Mouse (Mus musculus) myocyte (in vitro differentiated cells): Measurements from ENCODE around the gene Iqgap1. TPM values are rescaled to one million over a fixed set of nuclear protein-coding genes. Genes with fewer than 3 reads are reported as not detected.

ENCODE experiments used
- H3K27me3 ChIP-seq: one replicate; pipeline ENCODE4 v1.6.1; 2011; ENCODE audit not compliant: control insufficient read depth, insufficient read depth, insufficient read length
- H3K36me3 ChIP-seq: one replicate; pipeline ENCODE4 v1.6.1; 2011; ENCODE audit not compliant: control insufficient read depth, insufficient read depth
- H3K4me2 ChIP-seq: one replicate; pipeline ENCODE4 v1.6.1; 2011; ENCODE audit warnings: low read depth, control low read depth
- H3K4me3 ChIP-seq: one replicate; pipeline ENCODE4 v1.5.1; 2011; ENCODE audit warnings: mild to moderate bottlenecking, control low read depth, moderate library complexity
- H3K79me2 ChIP-seq: one replicate; pipeline ENCODE4 v1.6.1; 2011; ENCODE audit not compliant: control insufficient read depth, insufficient read depth
- H3ac ChIP-seq: one replicate; pipeline ENCODE4 v1.6.1; 2011; ENCODE audit not compliant: control insufficient read depth, insufficient read length
- CEBPB ChIP-seq: IDR thresholded peaks from 2 replicates; pipeline ENCODE4 v1.6.1; 2011; ENCODE audit warnings: mild to moderate bottlenecking, moderate library complexity; ENCODE audit not compliant: poor library complexity, insufficient read depth, severe bottlenecking
- E2F4 ChIP-seq: IDR thresholded peaks from one replicate; pipeline ENCODE4 v1.6.1; 2011; ENCODE audit warnings: mild to moderate bottlenecking, control low read depth, moderate library complexity; ENCODE audit not compliant: insufficient read depth
- MAX ChIP-seq: IDR thresholded peaks from one replicate; pipeline ENCODE4 v1.6.1; 2011; ENCODE audit warnings: low read depth, mild to moderate bottlenecking, control low read depth
- MYOD1 ChIP-seq, 3 experiments: IDR thresholded peaks; one replicate each; pipeline ENCODE4 v1.6.1; 2011; ENCODE audit warnings: control low read depth in 2 of 3, low read depth in 2 of 3, mild to moderate bottlenecking in 2 of 3, moderate library complexity in 1 of 3; ENCODE audit not compliant: insufficient read length in 2 of 3, control insufficient read depth in 1 of 3
- MYOG ChIP-seq, 3 experiments: IDR thresholded peaks; one replicate each; pipeline ENCODE4 v1.6.1; 2011; ENCODE audit warnings: control low read depth in 2 of 3, low read depth in 2 of 3, mild to moderate bottlenecking in 2 of 3; ENCODE audit not compliant: insufficient read length in 2 of 3, control insufficient read depth in 1 of 3, insufficient read depth in 1 of 3
- POLR2A ChIP-seq: IDR thresholded peaks from one replicate; pipeline ENCODE4 v1.6.1; 2011; ENCODE audit warnings: low read depth, mild to moderate bottlenecking, control low read depth, moderate library complexity; ENCODE audit not compliant: insufficient read length
- POLR2AphosphoS2 ChIP-seq: IDR thresholded peaks from one replicate; pipeline ENCODE4 v1.6.1; 2011; ENCODE audit warnings: low read depth, control low read depth; ENCODE audit not compliant: insufficient read length
- REST ChIP-seq: IDR thresholded peaks from one replicate; pipeline ENCODE4 v1.6.1; 2011; ENCODE audit warnings: mild to moderate bottlenecking, control low read depth, moderate library complexity; ENCODE audit not compliant: insufficient read depth, insufficient read length
- SRF ChIP-seq: IDR thresholded peaks from one replicate; pipeline ENCODE4 v1.6.1; 2011; ENCODE audit warnings: low read depth; ENCODE audit not compliant: control insufficient read depth, insufficient read length
- TCF12 ChIP-seq: IDR thresholded peaks from one replicate; pipeline ENCODE4 v1.6.1; 2011; ENCODE audit warnings: mild to moderate bottlenecking, control low read depth; ENCODE audit not compliant: poor library complexity, insufficient read depth, severe bottlenecking
- TCF3 ChIP-seq: IDR thresholded peaks from one replicate; pipeline ENCODE4 v1.6.1; 2011; ENCODE audit warnings: low read depth, control low read depth; ENCODE audit not compliant: insufficient read length
- USF1 ChIP-seq: IDR thresholded peaks from one replicate; pipeline ENCODE4 v1.6.1; 2011; ENCODE audit warnings: low read depth, mild to moderate bottlenecking, control low read depth, moderate library complexity
- polyA plus RNA-seq: library from polyadenylated mRNA; unstranded; fragments of >200 nt; fragmentation: generic; extraction: Trizol; gene quantifications from one replicate; pipeline ENCODE4 v1.2.1, GENCODE M21; 2012; ENCODE audit warnings: missing spikeins

Gene Iqgap1
- polyA plus RNA-seq, 1 experiment, result 61.7 TPM

- Histone ChIP-seq H3K4me2 (peak overlapping the region; percentile 83), H3K27me3 (no peaks in the 10 kb centered on the region), H3K36me3 (no peaks in the 10 kb centered on the region), H3ac (no peak overlapping the region), H3K79me2 (peaks cover 91% of the 10 kb centered on the region), H3K4me3 (peak overlapping the region; percentile 18)
- TF ChIP-seq POLR2AphosphoS2 (peak; percentile 24), MAX (no peak), TCF3 (no peak)
These were observed 50.3 kb downstream of the Iqgap1 start for GRCm38 (mm10) chr7:80775448-80775904.

GRCm38 (mm10) chr7:80774615-80775447, 50.9 kb downstream of the Iqgap1 start:
- Histone ChIP-seq H3K4me3 (peak overlapping the region; percentile 18), H3ac (no peak overlapping the region), H3K36me3 (no peaks in the 10 kb centered on the region), H3K4me2 (peak overlapping the region; percentile 83), H3K79me2 (peaks cover 91% of the 10 kb centered on the region), H3K27me3 (no peaks in the 10 kb centered on the region)
- no peak for TF ChIP-seq MAX
- no peak for TF ChIP-seq E2F4
- TF ChIP-seq MYOG (IDR thresholded peaks at IDR 0.05; ENCODE audit: control insufficient read depth in 1 of 3, insufficient read depth in 1 of 3, insufficient read length in 2 of 3, low read depth in 2 of 3), result no peak
- TF ChIP-seq POLR2AphosphoS2, result peak; percentile 40
- peak; percentile 34 for TF ChIP-seq POLR2A
- no peak for TF ChIP-seq TCF12

- Histone ChIP-seq H3K4me3 (peak overlapping the region; percentile 18), H3K4me2 (peak overlapping the region; percentile 83), H3ac (no peak overlapping the region), H3K79me2 (peaks cover 91% of the 10 kb centered on the region), H3K27me3 (no peaks in the 10 kb centered on the region), H3K36me3 (no peaks in the 10 kb centered on the region)
- TF ChIP-seq E2F4, result no peak
- TF ChIP-seq MYOD1 (IDR thresholded peaks at IDR 0.05; ENCODE audit: control insufficient read depth in 1 of 3, insufficient read length in 2 of 3, low read depth in 2 of 3), result no peak
- TF ChIP-seq MAX, result peak; percentile 3
- no peak for TF ChIP-seq TCF3
- TF ChIP-seq POLR2AphosphoS2, result peak; percentile 76
- TF ChIP-seq CEBPB, result 0 out of 2 replicates have a peak, but pooled peaks have one; percentile 26
- TF ChIP-seq REST, result no peak
- TF ChIP-seq POLR2A, result peak; percentile 65
- TF ChIP-seq MYOG (IDR thresholded peaks at IDR 0.05; ENCODE audit: control insufficient read depth in 1 of 3, insufficient read depth in 1 of 3, insufficient read length in 2 of 3, low read depth in 2 of 3), result no peak
- TF ChIP-seq USF1, result peak; percentile 81
- no peak for TF ChIP-seq SRF
- TF ChIP-seq TCF12, result no peak
These were observed 51.8 kb downstream of the Iqgap1 start for GRCm38 (mm10) chr7:80773834-80774614.

DNA sequence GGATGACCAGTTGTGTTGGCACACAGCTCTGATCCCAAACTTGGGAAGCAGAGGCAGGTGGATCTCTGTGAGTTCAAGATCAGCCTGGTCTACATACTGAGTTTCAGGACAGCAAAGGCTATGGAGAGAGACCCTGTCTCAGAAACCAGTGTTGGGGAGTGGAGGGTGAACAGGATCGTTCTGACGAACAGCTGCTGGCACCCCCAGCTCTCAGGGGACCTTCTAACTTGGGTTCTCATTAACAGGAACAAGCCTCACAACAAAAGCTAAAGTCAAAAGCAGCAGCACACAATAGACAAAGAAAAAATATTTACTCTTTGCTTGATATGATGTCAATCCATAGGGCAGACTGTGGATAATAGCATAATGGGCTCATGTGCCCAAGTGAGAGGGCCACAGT, 55.3 kb downstream of the Iqgap1 start:
- H3K4me2 ChIP-seq, result no peak overlapping the region
- no peak overlapping the region for H3K4me3 ChIP-seq
- peaks cover 20% of the 10 kb centered on the region for H3K36me3 ChIP-seq
- H3K79me2 ChIP-seq, result peaks cover 88% of the 10 kb centered on the region
- no peaks in the 10 kb centered on the region for H3K27me3 ChIP-seq
- no peak for TF ChIP-seq REST
- H3ac ChIP-seq, result no peak overlapping the region

GRCm38 (mm10) chr7:80766861-80767312, 58.9 kb downstream of the Iqgap1 start:
- Histone ChIP-seq H3K79me2 (peaks cover 94% of the 10 kb centered on the region), H3K27me3 (no peaks in the 10 kb centered on the region), H3K4me3 (no peak overlapping the region), H3K36me3 (peaks cover 46% of the 10 kb centered on the region), H3ac (no peak overlapping the region), H3K4me2 (no peak overlapping the region)
- no peak for TF ChIP-seq TCF3
- peak in 1 of 3 experiments; percentile 31 for TF ChIP-seq MYOG (IDR thresholded peaks at IDR 0.05; ENCODE audit: control insufficient read depth in 1 of 3, insufficient read depth in 1 of 3, insufficient read length in 2 of 3, low read depth in 2 of 3)
- TF ChIP-seq E2F4, result no peak
- TF ChIP-seq POLR2AphosphoS2, result peak; percentile 33
- no peak for TF ChIP-seq MYOD1 (IDR thresholded peaks at IDR 0.05; ENCODE audit: control insufficient read depth in 1 of 3, insufficient read length in 2 of 3, low read depth in 2 of 3)
- TF ChIP-seq POLR2A, result no peak
